Mouse (Mus musculus) kidney, postnatal 14 days (tissue): Measurements from ENCODE around the gene Slc2a9.

Experiments
- DNase-seq: peaks from one replicate; pipeline ENCODE4 v3.0.0; 2022; ENCODE audit warnings: mixed read lengths

The Slc2a9 gene

DNA sequence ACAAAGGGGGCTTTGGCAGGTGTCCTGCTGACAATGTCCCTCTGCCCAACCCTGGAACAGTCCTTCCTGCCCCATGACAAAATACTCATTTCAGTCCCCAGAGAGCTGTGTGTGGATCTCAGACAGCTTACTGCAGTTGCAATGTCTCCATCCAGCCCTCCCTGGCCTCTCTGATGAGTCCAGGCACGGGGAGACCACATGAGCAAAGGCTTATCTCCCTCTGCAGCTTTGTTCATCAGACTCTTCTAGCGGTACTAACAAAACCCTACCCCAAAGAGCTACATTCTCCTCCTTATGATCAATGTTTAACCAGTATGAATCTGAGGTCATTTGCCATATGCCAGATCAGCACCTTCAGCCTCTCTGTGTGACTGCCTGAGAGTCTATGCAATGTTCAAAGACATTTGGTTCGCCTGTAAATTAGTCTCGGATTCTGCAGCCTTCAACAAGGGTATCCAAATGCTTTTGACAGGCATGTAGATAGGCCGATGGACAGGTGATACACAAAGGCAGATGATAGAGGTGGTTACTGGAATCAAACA is 36.3 kb downstream of the Slc2a9 start:
- DNase-seq, result no peak

DNA sequence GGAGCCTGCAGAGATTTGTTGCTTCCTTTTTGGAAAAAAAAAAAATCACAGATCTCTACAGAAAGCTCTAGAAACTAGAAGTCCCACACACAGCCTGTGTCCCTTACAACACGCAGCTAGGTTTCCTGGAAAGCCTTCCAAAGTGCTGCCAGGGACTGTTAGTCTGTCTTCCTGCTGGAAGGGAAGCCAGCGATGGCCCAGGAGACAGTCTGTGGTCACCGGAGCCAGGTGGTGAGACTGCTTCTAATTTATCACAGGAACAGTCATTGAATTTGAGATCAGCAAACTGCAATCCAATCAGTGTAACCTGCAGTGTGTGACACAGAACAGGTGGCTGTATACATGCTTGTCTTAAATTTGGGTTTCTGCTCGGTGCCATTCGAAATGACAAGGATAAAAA is 41.7 kb downstream of the Slc2a9 start:
- no peak for DNase-seq

DNA sequence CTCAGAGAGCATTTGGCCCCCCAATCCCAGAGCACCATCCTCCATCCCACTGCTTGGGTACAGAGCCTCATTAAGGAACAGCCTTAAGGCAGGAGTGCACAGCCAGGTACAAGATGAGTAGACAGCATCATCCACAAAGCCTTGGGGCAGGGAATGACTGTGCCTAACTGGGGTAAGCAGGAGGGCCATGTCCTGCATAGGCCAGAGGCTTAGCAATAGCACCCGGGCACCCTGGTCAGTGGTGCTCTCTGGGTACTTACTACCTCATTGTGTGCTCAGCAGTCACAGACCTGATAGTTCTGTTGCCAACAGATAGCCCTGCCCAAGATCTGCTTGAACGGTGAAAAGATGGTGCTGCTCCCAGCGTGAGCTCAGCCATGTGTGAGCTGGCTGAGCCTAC is 52.0 kb downstream of the Slc2a9 start:
- DNase-seq, result no peak

DNA sequence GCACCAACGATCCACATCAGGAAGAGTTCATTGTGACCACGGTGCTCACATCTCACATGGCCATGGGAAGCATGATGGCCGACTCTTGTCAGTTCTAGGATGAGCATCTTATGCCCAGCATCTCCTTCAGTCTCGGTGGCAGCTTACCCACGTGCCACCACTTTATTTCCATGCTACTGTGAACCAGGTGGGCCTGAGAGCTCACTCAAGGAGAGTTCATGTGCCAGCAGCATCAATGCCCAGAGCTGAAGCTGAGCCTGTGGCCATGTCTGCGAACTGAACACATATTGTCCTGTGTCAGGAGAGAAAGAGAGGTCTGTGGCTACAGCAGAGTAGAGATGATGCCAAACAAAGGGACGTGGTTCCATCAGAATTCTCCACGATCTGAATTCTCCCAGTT is 53.3 kb downstream of the Slc2a9 start:
- DNase-seq, result no peak

DNA sequence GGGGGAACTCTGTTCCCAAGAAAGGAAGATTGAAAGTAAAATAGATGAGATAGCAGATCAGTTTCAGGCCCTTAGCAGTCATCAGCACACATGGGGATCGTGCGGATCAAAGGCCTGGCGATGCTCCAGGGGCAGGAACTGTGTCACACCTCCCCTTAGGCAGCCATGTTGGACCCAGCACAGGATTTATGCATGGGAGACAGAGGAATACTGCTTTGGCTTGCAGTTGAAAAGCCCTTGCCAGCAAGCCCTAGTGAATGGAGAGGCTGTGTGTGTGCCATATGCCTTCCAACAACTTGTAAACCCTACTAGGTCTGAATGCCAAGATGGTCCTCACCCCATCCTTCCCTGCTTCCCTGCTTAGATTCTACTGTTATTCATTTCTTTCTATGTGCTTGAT is 54.8 kb downstream of the Slc2a9 start:
- no peak for DNase-seq

DNA sequence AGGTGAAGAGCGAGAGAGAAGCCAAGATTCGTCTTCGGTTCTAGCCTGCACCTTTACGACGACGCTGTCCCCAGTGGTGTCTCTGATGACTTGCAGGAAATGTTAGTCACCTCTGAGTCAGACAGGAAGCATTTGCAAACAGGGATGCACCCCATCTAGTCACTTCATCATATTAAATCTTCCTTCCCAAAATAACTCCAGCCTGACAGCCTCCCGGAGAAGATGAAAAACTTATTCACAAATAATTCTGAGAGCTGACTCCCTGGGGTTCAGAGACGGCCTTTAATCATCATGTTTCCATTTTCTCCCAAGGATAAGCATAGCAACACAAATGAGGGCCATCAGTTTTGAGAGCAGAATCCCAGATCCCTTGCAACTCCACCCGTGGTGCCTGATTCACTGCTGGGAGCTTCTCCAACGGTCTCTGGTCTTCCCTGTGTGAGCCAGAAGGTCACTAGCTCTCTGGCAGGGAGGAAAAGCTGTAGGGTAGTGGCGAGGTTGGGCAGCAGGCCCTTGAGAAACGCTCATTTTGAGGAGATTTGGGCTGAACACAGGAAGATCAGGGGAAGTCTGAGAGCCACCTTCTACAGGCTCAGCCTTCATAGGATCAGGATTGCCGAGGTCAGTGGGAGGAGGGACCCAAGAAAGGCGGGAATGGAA is 56.5 kb downstream of the Slc2a9 start:
- no peak for DNase-seq

DNA sequence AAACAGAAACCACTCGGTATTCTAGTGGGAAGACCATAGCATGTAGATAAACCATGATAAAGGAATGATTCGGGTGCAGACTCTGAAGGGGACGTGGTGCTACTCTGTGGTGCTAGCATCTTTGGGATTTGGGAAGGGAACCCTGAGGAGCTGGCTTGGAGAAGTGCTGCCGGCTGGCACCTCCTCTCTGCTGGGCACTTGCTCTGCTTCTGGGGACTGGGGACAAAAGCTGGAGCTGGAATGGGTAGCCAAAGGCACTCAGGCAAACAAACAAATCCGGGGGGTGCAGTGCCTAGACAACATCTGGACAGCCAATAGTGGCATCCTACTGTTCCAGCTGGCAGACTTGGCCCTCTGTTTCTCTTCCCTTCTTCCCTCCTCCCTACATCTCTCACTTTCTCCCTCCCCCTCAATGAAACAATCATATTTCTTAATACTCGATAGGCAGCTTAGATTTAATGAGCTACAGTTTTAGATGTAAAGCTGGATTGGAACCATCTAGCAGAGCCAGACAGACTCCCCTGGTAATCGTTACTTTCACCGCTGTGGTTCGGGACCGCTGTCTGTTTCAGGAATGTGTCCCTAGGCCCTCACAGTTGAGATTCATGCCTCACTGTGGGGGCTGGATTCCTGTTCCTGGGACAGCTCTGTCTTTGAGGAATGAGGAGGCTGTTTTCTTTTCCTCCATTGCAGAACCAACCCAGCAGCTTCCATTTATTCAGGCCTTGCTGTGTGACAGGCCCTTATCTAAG is 61.7 kb downstream of the Slc2a9 start:
- no peak for DNase-seq

DNA sequence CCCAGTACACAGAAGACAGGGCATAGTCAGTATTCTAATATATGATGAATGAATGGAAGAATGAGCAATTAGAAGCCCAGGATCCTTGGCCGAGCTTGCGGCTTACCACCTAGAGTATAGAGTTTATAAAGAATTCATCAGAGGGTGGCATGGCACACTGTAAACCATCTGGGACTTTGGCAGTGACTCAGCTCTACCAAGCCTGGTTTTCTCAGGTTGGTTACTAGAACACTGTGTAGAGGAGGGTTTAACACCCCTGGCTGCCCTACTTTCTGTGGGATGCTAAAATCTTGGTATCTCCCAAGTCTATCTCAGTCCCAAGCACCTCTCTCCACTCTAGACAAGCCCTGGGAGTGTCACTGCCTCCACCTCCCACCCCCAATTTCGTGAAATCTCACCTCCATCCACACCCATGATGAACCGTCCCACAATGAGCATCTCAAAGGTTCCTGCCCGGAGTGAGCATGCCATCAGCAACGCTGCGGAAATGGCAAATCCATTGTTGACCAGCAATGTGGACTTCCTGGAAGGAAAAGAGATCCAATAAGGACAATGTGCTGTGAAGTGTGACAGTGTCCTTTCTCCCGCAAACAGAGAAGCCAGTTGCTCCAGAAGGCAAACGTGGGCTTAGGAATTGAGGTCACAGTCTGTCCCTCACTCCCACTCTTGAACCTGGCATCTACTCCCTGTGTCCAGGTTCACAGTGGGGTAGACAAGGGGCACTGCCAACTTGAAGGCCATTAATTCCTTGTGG is 62.5 kb downstream of the Slc2a9 start:
- no peak for DNase-seq

DNA sequence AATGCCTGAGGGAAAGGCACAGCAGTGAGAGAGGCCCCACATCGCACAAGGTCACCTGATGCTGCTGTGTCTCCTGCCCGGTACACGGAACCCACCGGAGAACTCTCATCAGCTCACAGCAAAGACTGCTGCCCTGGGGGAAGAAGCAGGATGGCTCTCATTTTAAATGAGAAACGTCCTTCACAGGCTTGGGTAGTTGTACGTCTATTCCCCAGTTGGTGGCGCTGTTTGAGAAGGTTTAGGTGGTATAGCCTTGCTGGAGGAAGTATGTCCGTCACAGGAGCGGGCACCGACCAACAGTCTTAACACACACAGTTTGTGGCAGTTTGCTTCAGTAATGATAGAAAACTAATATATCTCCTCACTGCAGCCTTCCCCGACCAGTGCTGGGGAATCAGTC is 66.3 kb downstream of the Slc2a9 start:
- no peak for DNase-seq

DNA sequence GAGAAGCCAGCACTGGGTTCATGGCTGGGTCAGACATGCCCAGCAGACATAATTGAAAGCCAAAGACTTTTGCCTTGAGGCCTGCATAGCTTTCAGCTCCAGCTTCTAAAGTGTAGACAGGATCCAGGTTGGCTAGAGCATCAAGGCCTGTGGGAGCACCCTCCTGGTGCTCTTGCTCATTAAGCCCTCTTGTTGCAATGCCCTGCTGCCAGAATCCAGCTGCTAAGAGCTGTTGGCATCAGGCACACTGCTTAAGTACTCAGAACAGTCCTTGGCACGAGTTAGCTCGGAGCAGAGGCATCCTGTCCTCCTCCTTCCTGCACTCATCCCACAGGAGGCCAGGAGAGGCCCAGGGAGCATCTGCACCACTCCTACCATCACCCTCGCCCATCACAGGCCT is 68.1 kb downstream of the Slc2a9 start:
- no peak for DNase-seq

DNA sequence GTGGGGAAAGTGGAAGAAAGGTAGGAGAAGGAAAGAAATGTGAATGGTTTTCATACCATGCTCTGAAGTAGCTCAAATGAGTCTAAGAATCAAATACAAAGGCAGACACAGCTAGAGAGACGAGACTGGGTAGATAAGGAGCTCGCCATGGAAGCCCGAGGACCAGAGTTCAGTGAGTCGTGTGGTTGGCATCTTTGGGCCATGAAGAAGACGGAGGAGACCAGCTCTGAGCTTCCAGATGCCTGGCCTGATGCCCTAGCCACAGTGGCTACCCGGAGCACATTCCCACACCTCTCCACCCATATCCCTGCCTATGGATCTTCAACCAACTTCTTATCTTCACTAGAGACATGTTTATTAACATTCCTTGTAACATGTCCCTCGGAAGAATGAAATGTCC is 71.7 kb downstream of the Slc2a9 start:
- DNase-seq, result no peak

DNA sequence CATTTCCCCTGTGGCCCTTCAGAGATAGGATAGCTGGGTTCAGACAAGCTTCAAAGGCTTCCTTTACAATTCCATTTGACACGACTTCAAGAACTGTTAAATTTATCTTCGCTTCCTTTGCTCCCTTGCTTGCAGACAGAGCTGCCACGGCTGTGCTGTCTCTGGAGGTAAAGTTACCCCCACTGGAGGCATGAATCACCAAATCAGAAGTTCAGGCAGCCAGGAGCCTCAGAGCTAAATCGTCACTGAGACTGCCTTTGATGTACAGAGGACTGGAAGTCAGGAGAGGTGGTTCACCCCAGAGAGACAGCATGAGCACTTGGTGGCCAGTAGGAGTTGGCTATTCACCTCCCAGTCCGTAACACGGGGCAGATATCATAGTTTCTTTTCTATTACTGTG is 73.8 kb downstream of the Slc2a9 start:
- no peak for DNase-seq

DNA sequence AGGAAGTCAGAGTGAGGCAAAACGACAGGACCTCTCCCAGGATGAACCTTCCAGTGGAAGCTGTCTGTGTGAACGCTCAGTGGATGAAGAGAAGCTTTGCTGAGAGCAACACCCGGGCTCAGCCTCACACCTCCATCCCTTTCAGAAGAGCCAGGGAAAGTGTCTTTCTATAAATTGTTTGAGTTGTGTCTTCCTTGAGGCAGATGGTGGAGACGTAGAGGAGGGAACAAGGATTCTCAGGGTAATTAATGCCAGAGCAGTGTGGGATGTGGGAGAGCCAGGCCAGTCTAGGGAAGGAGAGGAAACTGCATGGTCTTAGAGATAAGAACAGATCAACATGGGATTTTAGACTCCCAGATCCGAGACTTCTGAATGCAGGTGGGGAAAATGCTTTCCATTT is 75.2 kb downstream of the Slc2a9 start:
- no peak for DNase-seq

DNA sequence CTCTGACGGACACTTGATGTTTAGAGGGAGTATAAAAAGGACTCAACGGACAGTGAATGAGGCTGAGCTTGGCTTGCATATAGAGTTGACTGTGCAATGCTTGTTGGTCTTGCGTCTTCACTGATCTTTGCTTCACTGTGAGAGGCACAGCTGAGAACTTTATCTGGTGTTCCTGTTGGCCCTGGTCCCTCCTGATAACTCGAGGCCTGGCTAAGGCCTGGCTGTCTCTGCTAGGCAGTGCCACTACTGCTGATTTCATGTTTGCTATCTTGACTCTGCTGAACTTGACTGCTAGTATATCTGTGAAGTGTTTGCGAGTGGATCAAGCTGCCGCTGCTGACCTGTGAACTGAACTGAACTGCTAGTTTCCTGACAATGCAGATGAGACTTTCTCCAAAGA is 77.4 kb downstream of the Slc2a9 start:
- no peak for DNase-seq

DNA sequence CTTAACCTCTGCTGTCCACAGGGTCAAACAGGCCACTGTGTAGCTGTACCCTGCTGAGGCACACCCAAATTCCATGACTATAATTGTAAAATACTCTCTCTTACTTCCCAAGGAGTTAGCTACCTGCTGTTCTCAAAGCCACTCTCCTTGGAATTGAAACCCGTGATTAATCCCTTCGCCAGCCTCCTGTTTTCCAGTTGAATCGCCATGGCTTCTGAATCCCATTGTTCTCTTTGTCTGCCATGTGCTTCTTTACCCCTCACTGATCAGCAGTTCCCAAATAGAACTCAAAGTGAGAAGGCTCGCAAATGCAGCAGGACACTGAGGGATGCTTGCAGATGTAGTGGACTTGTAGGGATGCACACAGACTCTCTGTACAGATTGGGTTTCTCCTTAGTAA is 80.5 kb downstream of the Slc2a9 start:
- DNase-seq, result no peak

DNA sequence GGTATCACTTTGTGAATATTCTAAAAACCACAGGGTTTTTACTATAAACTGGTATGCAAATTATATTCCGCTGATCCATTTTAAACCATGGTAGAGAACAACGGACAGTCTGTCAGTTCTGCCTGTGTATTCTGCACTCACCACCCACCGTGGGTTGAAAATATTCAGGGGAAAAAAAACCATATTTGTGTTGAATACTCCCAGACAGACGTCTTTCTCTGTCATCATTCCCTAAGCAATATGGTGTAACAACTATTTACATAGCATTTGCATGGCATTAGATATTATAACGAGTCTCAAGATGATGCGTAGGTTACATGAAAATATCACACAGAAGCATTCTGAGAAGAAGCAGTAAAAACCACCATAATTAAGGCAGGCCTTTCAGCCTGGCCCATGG is 84.1 kb downstream of the Slc2a9 start:
- DNase-seq, result no peak

DNA sequence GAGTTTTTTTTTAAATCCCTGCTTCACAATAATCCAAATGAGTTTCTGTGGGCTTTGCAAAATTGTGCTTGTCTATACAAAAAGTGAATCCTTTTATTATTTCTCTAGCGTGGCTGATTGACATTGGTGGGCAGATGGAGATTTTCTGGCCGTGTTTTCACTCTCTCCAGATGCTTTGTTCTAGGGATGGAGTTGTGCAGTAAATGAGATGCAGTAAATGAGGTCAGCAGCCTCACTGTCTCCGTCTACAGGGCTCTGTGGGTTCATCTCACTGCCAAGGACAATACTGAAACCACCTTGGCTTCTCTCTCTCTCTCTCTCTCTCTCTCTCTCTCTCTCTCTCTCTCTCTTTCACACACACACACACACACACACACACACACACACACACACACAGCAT is 99.3 kb downstream of the Slc2a9 start:
- no peak for DNase-seq

DNA sequence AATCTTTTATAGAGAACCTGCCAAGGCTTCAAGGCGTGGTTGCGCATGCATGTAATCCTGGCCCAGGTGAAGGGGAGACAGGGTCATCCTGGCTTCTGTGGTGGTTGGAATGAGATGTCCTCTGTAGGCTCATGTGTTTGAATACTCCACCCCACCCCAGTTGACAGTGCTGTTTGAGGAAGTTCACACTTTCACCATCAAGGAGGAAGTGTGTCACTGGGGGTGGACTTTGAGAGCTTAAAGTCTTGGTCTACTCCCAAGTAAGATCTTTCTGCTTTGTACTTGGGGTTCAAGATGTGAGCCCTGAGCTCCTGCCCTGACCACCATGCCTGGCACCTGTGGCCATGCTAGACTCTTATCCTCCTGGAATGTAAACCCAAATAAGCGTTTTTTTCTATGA is 100.7 kb downstream of the Slc2a9 start:
- no peak for DNase-seq

DNA sequence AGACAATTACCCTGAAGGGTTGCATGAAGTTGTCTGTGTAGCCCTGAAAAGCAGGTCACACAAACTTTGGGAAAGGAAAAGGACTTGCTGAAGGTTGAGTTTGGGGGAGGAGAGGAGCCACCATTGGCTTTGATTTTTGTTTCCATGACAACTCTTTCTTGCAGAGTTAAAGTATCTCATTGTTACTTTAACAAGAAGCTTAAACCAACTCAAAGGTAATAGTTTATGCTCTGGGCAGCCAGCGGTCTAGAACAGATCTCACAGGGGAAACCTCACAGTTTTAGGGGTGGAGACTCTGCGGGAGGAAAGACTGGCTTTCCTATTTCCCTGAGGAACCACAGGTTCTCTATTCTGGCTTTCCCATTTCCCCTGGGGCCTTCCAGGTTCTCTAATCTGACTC is 114.1 kb downstream of the Slc2a9 start:
- DNase-seq, result no peak

DNA sequence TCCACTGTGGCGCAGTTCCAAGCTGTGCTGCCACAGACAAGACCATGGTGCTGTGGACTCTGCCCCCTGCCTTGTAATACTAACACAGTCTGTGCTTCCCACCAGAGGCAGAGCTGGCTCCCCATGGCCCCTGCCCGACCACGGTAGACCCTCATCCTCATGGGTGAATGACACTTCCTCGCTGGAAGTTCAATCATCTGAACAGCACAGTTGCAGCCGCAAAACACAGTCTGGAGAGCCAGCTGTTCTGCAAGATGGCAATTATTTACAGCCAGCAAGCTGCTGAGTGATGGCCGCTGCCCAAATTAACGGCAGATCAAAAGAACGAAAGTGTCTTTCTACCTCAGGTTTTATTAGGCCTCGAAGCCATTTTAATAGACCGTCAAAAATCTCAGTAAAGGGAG is 114.5 kb downstream of the Slc2a9 start:
- DNase-seq, result peak; percentile 21

DNA sequence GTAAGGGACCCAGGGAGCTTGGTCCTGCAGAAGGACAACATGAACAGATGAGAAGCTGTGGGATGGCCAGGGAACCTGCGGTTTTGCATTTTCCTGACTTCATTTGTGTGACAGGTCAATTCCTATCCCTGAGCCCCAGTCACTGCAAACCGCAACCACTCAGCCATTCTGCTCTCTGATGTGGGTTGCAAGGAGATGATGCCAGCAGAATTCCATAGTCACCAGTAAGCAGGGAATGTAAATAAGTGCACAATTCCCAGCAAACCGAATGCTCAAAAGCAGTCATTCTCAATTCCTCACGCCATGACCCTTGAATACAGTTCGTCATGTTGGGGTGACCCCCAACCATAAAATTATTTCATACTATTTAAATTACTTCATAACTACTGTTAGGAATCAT is 123.0 kb downstream of the Slc2a9 start:
- no peak for DNase-seq

DNA sequence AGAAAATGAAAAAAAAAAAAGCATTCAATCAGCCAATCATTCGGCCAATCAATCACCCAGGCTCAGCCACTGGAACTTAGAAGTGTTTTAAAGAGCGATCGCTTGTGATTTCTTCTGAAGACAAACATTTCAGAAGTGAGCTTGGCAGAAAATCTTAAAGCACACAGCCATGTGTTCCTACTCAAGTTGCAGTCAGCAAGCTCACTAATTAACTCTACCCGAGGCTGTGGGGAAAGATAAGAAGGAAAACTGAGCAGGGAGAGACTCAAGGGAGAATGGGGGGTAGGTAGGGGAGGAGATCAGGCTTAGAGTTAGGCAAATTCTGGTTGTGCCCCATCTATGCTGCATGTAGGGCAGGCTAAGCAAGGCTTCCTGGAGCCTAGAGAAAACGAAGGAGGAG is 130.6 kb downstream of the Slc2a9 start:
- no peak for DNase-seq

DNA sequence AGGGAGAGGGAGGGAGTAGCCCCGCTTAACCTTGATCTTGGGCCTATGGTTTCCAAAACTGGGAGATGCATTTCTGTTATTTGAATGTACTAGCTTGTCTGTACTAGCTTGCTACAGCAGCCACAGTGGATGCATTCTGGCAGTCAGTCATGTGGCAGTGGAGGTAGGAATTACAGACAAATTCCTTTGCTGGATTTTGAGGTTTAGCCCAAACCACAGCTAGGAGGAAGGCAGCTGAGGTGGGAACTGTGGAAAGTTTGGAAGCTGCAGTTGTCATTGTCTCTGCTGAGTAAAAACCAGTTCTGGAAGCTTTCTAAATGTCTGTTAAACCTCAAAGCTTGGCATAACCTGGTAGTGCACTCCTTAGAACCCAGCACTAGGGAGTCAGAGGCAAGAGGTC is 131.6 kb downstream of the Slc2a9 start:
- no peak for DNase-seq
